Mouse (Mus musculus): Measurements from ENCODE around the gene Scimp. TPM values are rescaled to one million over a fixed set of nuclear protein-coding genes. Genes with fewer than 3 reads are reported as not detected.

Scimp gene
- polyA plus RNA-seq (2017; shearing (Covaris generic)): under 1 TPM; 0.35 to 0.64 TPM

GRCm38 (mm10) chr11:70812365-70812764 is at the start of gene Scimp:
TSS of gene Scimp (minus strand) at chr11:70812586.

GRCm38 (mm10) chr11:70844559-70845456 is 32.4 kb upstream of the Scimp start, which contains the start of gene Rabep1:
TSS of gene Rabep1 (plus strand) at chr11:70844778.

GRCm38 (mm10) chr11:70763936-70764808 is 48.2 kb downstream of the Scimp start, which contains the start of gene Zfp3:
TSS of gene Zfp3 (plus strand) at chr11:70764209.

Other genes starting within 250 kb of the Scimp start
- gene Mink1, start 249.7 kb downstream of the Scimp start, polyA plus RNA-seq (2017; shearing (Covaris generic)): 10 to 100 TPM; 14.6 to 17.0 TPM
- under 1 TPM in 1 of 2 experiments, not detected in 1; 0.26 TPM for gene 4930544D05Rik, start 196.7 kb downstream of the Scimp start, polyA plus RNA-seq (2017; shearing (Covaris generic))
- 1 to 10 TPM in 1 of 2 experiments, under 1 TPM in 1; 0.88 to 1.7 TPM for gene Chrne, start 193.4 kb downstream of the Scimp start, polyA plus RNA-seq (2017; shearing (Covaris generic))
- gene Gp1ba, start 173.5 kb downstream of the Scimp start, polyA plus RNA-seq (2017; shearing (Covaris generic)): under 1 TPM in 1 of 2 experiments, not detected in 1; 0.90 TPM
- gene Rnf167, start 165.4 kb downstream of the Scimp start, polyA plus RNA-seq (2017; shearing (Covaris generic)): 100 to 1,000 TPM; 284 to 341 TPM
- 100 to 1,000 TPM; 159 to 161 TPM for gene Slc25a11, start 165.1 kb downstream of the Scimp start, polyA plus RNA-seq (2017; shearing (Covaris generic))
- 1,000 to 10,000 TPM; 4,890 to 5,701 TPM for gene Pfn1, start 157.9 kb downstream of the Scimp start, polyA plus RNA-seq (2017; shearing (Covaris generic))
- gene Eno3, start 155.4 kb downstream of the Scimp start, polyA plus RNA-seq (2017; shearing (Covaris generic)): 10 to 100 TPM; 16.2 to 18.7 TPM
- gene Spag7, start 143.2 kb downstream of the Scimp start, polyA plus RNA-seq (2017; shearing (Covaris generic)): 10 to 100 TPM; 76.6 to 85.5 TPM
- 10 to 100 TPM; 29.8 to 41.1 TPM for gene Camta2, start 124.5 kb downstream of the Scimp start, polyA plus RNA-seq (2017; shearing (Covaris generic))
- gene Inca1, start 112.4 kb downstream of the Scimp start, polyA plus RNA-seq (2017; shearing (Covaris generic)): under 1 TPM in 1 of 2 experiments, not detected in 1; 0.27 TPM
- 1 to 10 TPM; 2.6 to 3.9 TPM for gene Kif1c, start 112.0 kb downstream of the Scimp start, polyA plus RNA-seq (2017; shearing (Covaris generic))
- gene Zfp3, start 48.4 kb downstream of the Scimp start, polyA plus RNA-seq (2017; shearing (Covaris generic)): 1 to 10 TPM; 7.3 to 7.5 TPM
- gene Rabep1, start 32.2 kb upstream of the Scimp start, polyA plus RNA-seq (2017; shearing (Covaris generic)): 10 to 100 TPM; 35.0 to 39.0 TPM
- 100 to 1,000 TPM; 101 to 116 TPM for gene Nup88, start 157.4 kb upstream of the Scimp start, polyA plus RNA-seq (2017; shearing (Covaris generic))
- gene Rpain, start 157.6 kb upstream of the Scimp start, polyA plus RNA-seq (2017; shearing (Covaris generic)): 10 to 100 TPM; 61.3 to 94.2 TPM
- 100 to 1,000 TPM; 102 to 146 TPM for gene C1qbp, start 170.4 kb upstream of the Scimp start, polyA plus RNA-seq (2017; shearing (Covaris generic))
- 10 to 100 TPM; 11.0 to 12.9 TPM for gene Dhx33, start 191.9 kb upstream of the Scimp start, polyA plus RNA-seq (2017; shearing (Covaris generic))
- gene Mis12, start 207.0 kb upstream of the Scimp start, polyA plus RNA-seq (2017; shearing (Covaris generic)): 10 to 100 TPM; 25.0 to 30.7 TPM
- gene Derl2, start 207.3 kb upstream of the Scimp start, polyA plus RNA-seq (2017; shearing (Covaris generic)): 10 to 100 TPM; 78.1 to 85.6 TPM
- gene 6330403K07Rik, start 220.9 kb upstream of the Scimp start, polyA plus RNA-seq (2017; shearing (Covaris generic)): 10 to 100 TPM; 11.6 to 21.8 TPM

All from activated CD4-positive, CD25-positive, alpha-beta regulatory T cell (primary cell).